In genomic region chr19:5841389-5841946, GRCm38 (mm10) we compare ENCODE assay signal across 1 mouse cellular context.
A peak's percentile ranks its signal among the peaks of the same experiment; 100 is the strongest.
TF ChIP-seq lines count a peak whose summit lies in the region.

No protein-coding gene starts in this region.

TF ChIP-seq in MEL, 35 proteins besides CTCF, POLR2A, EP300 and RAD21:
- TF ChIP-seq MEF2A (IDR thresholded peaks at IDR 0.05; ENCODE audit: extremely low read depth, insufficient replicate concordance, low read depth, low read length, poor library complexity, severe bottlenecking) (peak; percentile 81; the same call in 1 of the 2 replicates), MAZ (IDR thresholded peaks at IDR 0.05; ENCODE audit: low read depth, low read length) (no peak), POLR2AphosphoS2 (IDR thresholded peaks at IDR 0.05; ENCODE audit: low read length) (no peak), MAFK (IDR thresholded peaks at IDR 0.05; ENCODE audit: borderline replicate concordance, low read depth, low read length) (no peak), UBTF (IDR thresholded peaks at IDR 0.05; ENCODE audit: borderline replicate concordance, insufficient read depth, low read depth, low read length) (no peak), ETS1 (IDR thresholded peaks at IDR 0.05; ENCODE audit: low read depth, low read length) (peak; percentile 78), ELF1 (IDR thresholded peaks at IDR 0.05; ENCODE audit: low read depth, low read length) (peak; percentile 82), MYB (IDR thresholded peaks at IDR 0.05; ENCODE audit: low read depth, low read length) (no peak), ZNF384 (IDR thresholded peaks at IDR 0.05; ENCODE audit: low read depth, low read length) (peak; percentile 95), SIN3A (IDR thresholded peaks at IDR 0.05; ENCODE audit: low read length) (peak; percentile 74), TCF12 (IDR thresholded peaks at IDR 0.05; ENCODE audit: low read depth, low read length) (no peak), RCOR1 (IDR thresholded peaks at IDR 0.05; ENCODE audit: low read depth, low read length) (no peak), GATA1 (IDR thresholded peaks at IDR 0.05; ENCODE audit: low read depth, low read length) (no peak), CHD1 (IDR thresholded peaks at IDR 0.05; ENCODE audit: low read depth, low read length) (no peak), E2F4 (IDR thresholded peaks at IDR 0.05; ENCODE audit: borderline replicate concordance, low read depth, low read length) (no peak), USF1 (IDR thresholded peaks at IDR 0.05; ENCODE audit: low read depth, low read length) (no peak), MAX (IDR thresholded peaks at IDR 0.05; ENCODE audit: low read length) (no peak), MYC (IDR thresholded peaks at IDR 0.05; ENCODE audit: low read depth, low read length) (no peak), USF2 (IDR thresholded peaks at IDR 0.05; ENCODE audit: borderline replicate concordance in 1 of 2, insufficient read depth in 1 of 2, low read depth in 1 of 2, low read length in 2 of 2) (no peak), TBP (IDR thresholded peaks at IDR 0.05; ENCODE audit: low read depth, low read length) (no peak), MXI1 (IDR thresholded peaks at IDR 0.05; ENCODE audit: low read depth, low read length) (no peak), SMC3 (IDR thresholded peaks at IDR 0.05; ENCODE audit: low read depth, low read length) (no peak), TAL1 (IDR thresholded peaks at IDR 0.05; ENCODE audit: low read length) (no peak), JUND (IDR thresholded peaks at IDR 0.05; ENCODE audit: low read depth, low read length) (no peak)
